In genomic region chr12:13076699-13077287, GRCm38 (mm10) we compare ENCODE assay signal across 17 mouse cellular contexts.
DNase-seq lines count a peak whose midpoint lies in the region; ATAC-seq and TF ChIP-seq lines count a peak whose summit lies in the region.
"Had no signal": no experiment of that assay in that cellular context is flagged by ENCODE, and none has a peak within 500 bp of the region (broad histone marks: within the 10 kb centered on the region; RNA-seq: fewer than 3 reads in every experiment).

No protein-coding gene starts in this region.

- 0 out of 2 replicates have a peak, but pooled peaks have one; percentile 43 for ATAC-seq in heart, embryonic 15.5 days (replicated peaks; ENCODE audit: insufficient number of reproducible peaks, insufficient read depth, low FRiP score, low read depth)
- ATAC-seq in midbrain, postnatal 0 days (ENCODE audit: low FRiP score), result 0 out of 2 replicates have a peak, but pooled peaks have one; percentile 38
- ATAC-seq in midbrain, embryonic 14.5 days (ENCODE audit: low FRiP score, low TSS enrichment), result no peak
- ATAC-seq: intestine, embryonic 16.5 days had no signal

- H3K4me3 ChIP-seq in heart, embryonic 15.5 days, result no peak overlapping the region
- no peak overlapping the region for H3K4me3 ChIP-seq in midbrain, postnatal 0 days (ENCODE audit: low read depth, low read length)
- no peak overlapping the region for H3K4me3 ChIP-seq in midbrain, embryonic 14.5 days (replicated peaks; ENCODE audit: low read depth, low read length)
- H3K4me3 ChIP-seq in layer of hippocampus, adult 2 months, result no peak overlapping the region
- H3K4me3 ChIP-seq: myocyte had no signal

- WGBS in heart, embryonic 15.5 days, result 28% methylated on average over 3 of the region's 3 CpGs
- WGBS in midbrain, postnatal 0 days, result 61% methylated on average over 3 of the region's 3 CpGs
- WGBS in midbrain, embryonic 14.5 days, result 62% methylated on average over 3 of the region's 3 CpGs

- H3K4me2 ChIP-seq in heart, embryonic 15.5 days, result no peak overlapping the region
- H3K4me2 ChIP-seq in midbrain, postnatal 0 days (ENCODE audit: low read depth, low read length, poor library complexity, severe bottlenecking), result no peak overlapping the region
- no peak overlapping the region for H3K4me2 ChIP-seq in midbrain, embryonic 14.5 days (ENCODE audit: low read length)

- no peak for TF ChIP-seq CTCF in midbrain, postnatal 0 days (IDR thresholded peaks at IDR 0.05)
- no peak for TF ChIP-seq CTCF in layer of hippocampus, adult 2 months (conservative IDR thresholded peaks at IDR 0.05)

- H3K36me3 ChIP-seq in heart, embryonic 15.5 days, result no peaks in the 10 kb centered on the region
- no peaks in the 10 kb centered on the region for H3K36me3 ChIP-seq in midbrain, postnatal 0 days (ENCODE audit: insufficient read depth, low read length)
- H3K36me3 ChIP-seq in midbrain, embryonic 14.5 days (ENCODE audit: control insufficient read depth, insufficient read depth, low read length), result no peaks in the 10 kb centered on the region

- no peak overlapping the region for H3K9ac ChIP-seq in heart, embryonic 15.5 days
- H3K9ac ChIP-seq in midbrain, postnatal 0 days (replicated peaks; ENCODE audit: low read length, poor library complexity, severe bottlenecking), result no peak overlapping the region
- H3K9ac ChIP-seq in midbrain, embryonic 14.5 days (replicated peaks; ENCODE audit: low read length), result no peak overlapping the region
- H3K9ac ChIP-seq: liver, embryonic 14.5 days had no signal

- DNase-seq in heart, postnatal 36 days, result no peak
- DNase-seq in midbrain, postnatal 0 days (ENCODE audit: low spot score), result no peak
- DNase-seq in midbrain, embryonic 14.5 days, result no peak
- peak; percentile 18 for DNase-seq in fat pad, adult 2 months (ENCODE audit: extremely low read depth, low read depth, low spot score)
- no peak for DNase-seq in layer of hippocampus, postnatal 10 days (ENCODE audit: low spot score in 2 of 2)
- DNase-seq in layer of hippocampus, adult 2 months (ENCODE audit: low spot score in 2 of 2), result no peak
- DNase-seq: adrenal gland, adult 8-10 months; cerebellum, adult 2 months; gastrocnemius, postnatal 14 days; heart, postnatal 10 days; kidney, postnatal 36 days; lung, postnatal 10 days; thymus, postnatal 25 days had no signal

- peaks cover 19% of the 10 kb centered on the region for H3K27me3 ChIP-seq in heart, embryonic 15.5 days
- H3K27me3 ChIP-seq in midbrain, postnatal 0 days (ENCODE audit: insufficient read depth, low read length), result no peaks in the 10 kb centered on the region
- no peaks in the 10 kb centered on the region for H3K27me3 ChIP-seq in midbrain, embryonic 14.5 days (ENCODE audit: control insufficient read depth, insufficient read depth, low read length)

- intact Hi-C loops in heart, postnatal 36 days (cut with DNase I), result no loop called here

- peaks cover 7% of the 10 kb centered on the region for H3K4me1 ChIP-seq in heart, embryonic 15.5 days (replicated peaks)
- H3K4me1 ChIP-seq in midbrain, postnatal 0 days (ENCODE audit: insufficient read depth, low read length), result no peaks in the 10 kb centered on the region
- no peaks in the 10 kb centered on the region for H3K4me1 ChIP-seq in midbrain, embryonic 14.5 days (ENCODE audit: control insufficient read depth, insufficient read depth, low read length)

- H3K9me3 ChIP-seq in heart, embryonic 15.5 days (replicated peaks), result no peaks in the 10 kb centered on the region
- no peaks in the 10 kb centered on the region for H3K9me3 ChIP-seq in midbrain, postnatal 0 days (ENCODE audit: low read length)
- H3K9me3 ChIP-seq in midbrain, embryonic 14.5 days (ENCODE audit: control insufficient read depth, low read length), result no peaks in the 10 kb centered on the region

- no peak overlapping the region for H3K27ac ChIP-seq in heart, embryonic 15.5 days
- H3K27ac ChIP-seq in midbrain, postnatal 0 days (ENCODE audit: low read depth, low read length), result no peak overlapping the region
- no peak overlapping the region for H3K27ac ChIP-seq in midbrain, embryonic 14.5 days (replicated peaks; ENCODE audit: low read depth, low read length)
- H3K27ac ChIP-seq in layer of hippocampus, adult 2 months, result no peak overlapping the region
- H3K27ac ChIP-seq: liver, embryonic 14.5 days had no signal
